In the genomic region with DNA sequence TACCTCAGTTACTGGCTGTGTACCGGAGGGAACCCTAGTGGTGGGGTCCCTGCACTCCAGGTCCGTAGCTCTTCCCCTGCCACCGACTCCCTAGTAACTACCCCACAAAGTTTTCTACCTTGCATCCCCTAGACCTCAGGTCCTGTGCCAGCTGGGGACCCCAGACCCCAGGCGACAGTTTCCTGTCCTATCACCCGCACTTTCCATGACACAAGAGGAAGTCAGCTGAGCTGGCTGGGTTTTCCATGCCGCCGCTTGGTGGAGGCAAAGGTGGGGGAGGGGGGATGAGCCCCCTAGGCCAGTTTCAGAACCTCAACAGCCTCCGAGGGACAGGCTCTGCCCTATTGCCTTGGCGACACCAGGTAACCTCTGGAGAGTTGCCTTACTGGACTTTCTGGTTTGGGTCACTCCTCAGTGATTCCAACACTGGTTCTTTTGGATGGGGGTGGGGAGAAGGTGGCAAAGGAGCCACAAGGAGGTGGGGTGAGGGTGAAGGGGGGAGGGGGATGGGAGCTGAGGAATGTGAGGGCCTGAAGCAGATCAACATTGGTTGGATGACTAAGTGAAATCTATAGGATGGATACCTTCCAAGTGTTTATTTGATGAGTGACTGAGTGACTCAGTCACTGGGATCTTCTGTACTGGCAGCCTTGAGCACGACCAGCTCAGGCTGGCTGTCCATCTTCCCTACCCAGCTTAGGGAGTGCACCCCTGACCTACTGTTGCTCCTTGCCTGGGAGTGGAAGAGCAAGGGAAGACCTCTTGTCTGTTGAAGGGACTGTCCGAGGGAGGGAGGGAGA, we compare ENCODE assay signal across 8 mouse cellular contexts. TPM values are rescaled to one million over a fixed set of nuclear protein-coding genes. Genes with fewer than 3 reads are reported as not detected.
DNase-seq lines count a peak whose midpoint lies in the region; ATAC-seq lines count a peak whose summit lies in the region.

No protein-coding gene starts in this region.

- no peak overlapping the region for H3K9ac ChIP-seq in forebrain, embryonic 13.5 days

- H3K4me3 ChIP-seq in forebrain, embryonic 13.5 days = no peak overlapping the region

- H3K27me3 ChIP-seq in forebrain, embryonic 13.5 days = no peaks in the 10 kb centered on the region

- no peak overlapping the region for H3K4me2 ChIP-seq in forebrain, embryonic 13.5 days

- WGBS in forebrain, embryonic 13.5 days = 51% methylated on average over 11 of the region's 11 CpGs

- DNase-seq in cerebellum, adult 11-12 months = peak; percentile 15
- no peak for DNase-seq in cerebellum, postnatal 36 days
- peak; percentile 68 for DNase-seq in 3T3-L1 (ENCODE audit: low read depth, low spot score)
- no peak for DNase-seq in testis, postnatal 10 days (ENCODE audit: low spot score)
- DNase-seq in gastrocnemius, adult 18-20 months (ENCODE audit: low spot score) = no peak

- H3K27ac ChIP-seq in forebrain, embryonic 13.5 days = no peak overlapping the region

- no peaks in the 10 kb centered on the region for H3K9me3 ChIP-seq in forebrain, embryonic 13.5 days (replicated peaks)

- H3K36me3 ChIP-seq in forebrain, embryonic 13.5 days (ENCODE audit: poor library complexity, severe bottlenecking) = no peaks in the 10 kb centered on the region

- peak; percentile 57 for ATAC-seq in granulocyte monocyte progenitor cell, adult 5-6 weeks (replicated peaks; ENCODE audit: poor library complexity, severe bottlenecking)
- ATAC-seq in megakaryocyte, adult 5-6 weeks (ENCODE audit: poor library complexity, severe bottlenecking) = peak; percentile 32
- ATAC-seq in forebrain, embryonic 13.5 days = no peak

- no peaks in the 10 kb centered on the region for H3K4me1 ChIP-seq in forebrain, embryonic 13.5 days

RNA-seq across cellular contexts. Expression of a gene that starts 2.0 kb away (rescaled TPM):
- total RNA-seq in granulocyte monocyte progenitor cell, adult 5-6 weeks (2014; fragmentation: Nextera tagmentation) = not detected in 2 replicates
- total RNA-seq in granulocyte monocyte progenitor cell, adult 5-6 weeks (2017) = not detected in 2 replicates
- total RNA-seq in megakaryocyte, adult 5-6 weeks (2015) = 0.78 and 1.5 TPM in 2 replicates
- 0.57 and 0.59 TPM in 2 replicates for total RNA-seq in megakaryocyte, adult 5-6 weeks (2017)
- 0.26 TPM in 1 of 2 replicates, not detected in the other for polyA plus RNA-seq in forebrain, embryonic 13.5 days (2015; fragmentation: Nextera tagmentation; extraction: Ambion mirVana)
- not detected for total RNA-seq in gastrocnemius, adult 18-20 months (2021)

RNA-seq across cellular contexts. Expression of a gene that starts 52.3 kb away (rescaled TPM):
- 21.1 and 23.8 TPM in 2 replicates for total RNA-seq in granulocyte monocyte progenitor cell, adult 5-6 weeks (2014; fragmentation: Nextera tagmentation)
- total RNA-seq in granulocyte monocyte progenitor cell, adult 5-6 weeks (2017) = 15.3 and 20.0 TPM in 2 replicates
- total RNA-seq in megakaryocyte, adult 5-6 weeks (2015) = 21.9 and 22.5 TPM in 2 replicates
- total RNA-seq in megakaryocyte, adult 5-6 weeks (2017) = 15.2 and 17.8 TPM in 2 replicates
- polyA plus RNA-seq in forebrain, embryonic 13.5 days (2015; fragmentation: Nextera tagmentation; extraction: Ambion mirVana) = 32.1 and 33.3 TPM in 2 replicates
- 10 to 100 TPM; 21.3 to 28.5 TPM for total RNA-seq in gastrocnemius, adult 18-20 months (2021)

Comparison
In these comparisons a context has a peak if more than half of its experiments do, and no peak if none do; other contexts are left out.
1. DNase-seq: peak in cerebellum, adult 11-12 months (single experiment) and 3T3-L1 (single experiment); none in cerebellum, postnatal 36 days (0 of 2), testis, postnatal 10 days (single experiment) and gastrocnemius, adult 18-20 months (single experiment).